Mouse (Mus musculus) cerebellum, postnatal 25 days (tissue): Measurements from ENCODE around the gene Lhfpl2.

ENCODE experiments used
- DNase-seq, 2 experiments: peaks; one replicate each; pipeline ENCODE4 v3.0.0; 2021; ENCODE audit warnings: mixed read lengths in 2 of 2

Gene Lhfpl2

GRCm38 (mm10) chr13:94057563-94058560 is at the start of gene Lhfpl2:
Gene Lhfpl2 (plus strand): TSS chr13:94057796.
- peak; percentile 23 to 46 for DNase-seq

GRCm38 (mm10) chr13:94011996-94012575 is 45.5 kb upstream of the Lhfpl2 start:
- no peak for DNase-seq

GRCm38 (mm10) chr13:94013986-94014385 is 43.6 kb upstream of the Lhfpl2 start:
- no peak for DNase-seq

- peak in 1 of 2 experiments; percentile 20 for DNase-seq
Measured at GRCm38 (mm10) chr13:94024575-94024974, 33.0 kb upstream of the Lhfpl2 start.

- no peak for DNase-seq
Measured at GRCm38 (mm10) chr13:94029147-94029546, 28.4 kb upstream of the Lhfpl2 start.

GRCm38 (mm10) chr13:94030551-94030950 is 27.0 kb upstream of the Lhfpl2 start:
- no peak for DNase-seq

- no peak for DNase-seq
Measured at GRCm38 (mm10) chr13:94037313-94038051, 20.1 kb upstream of the Lhfpl2 start.

GRCm38 (mm10) chr13:94038052-94038340 is 19.6 kb upstream of the Lhfpl2 start:
- DNase-seq = no peak

- DNase-seq = no peak
Measured at GRCm38 (mm10) chr13:94050036-94050435, 7.6 kb upstream of the Lhfpl2 start.

- DNase-seq = no peak
Measured at GRCm38 (mm10) chr13:94050782-94051181, 6.8 kb upstream of the Lhfpl2 start.

GRCm38 (mm10) chr13:94057036-94057562 is 497 bp upstream of the Lhfpl2 start:
- DNase-seq = no peak

- DNase-seq = no peak
Measured at GRCm38 (mm10) chr13:94058642-94059222, 1.1 kb downstream of the Lhfpl2 start.

GRCm38 (mm10) chr13:94059373-94059772 is 1.8 kb downstream of the Lhfpl2 start:
- no peak for DNase-seq

GRCm38 (mm10) chr13:94059778-94060177 is 2.2 kb downstream of the Lhfpl2 start:
- peak in 1 of 2 experiments; percentile 35 for DNase-seq

GRCm38 (mm10) chr13:94060461-94060860 is 2.9 kb downstream of the Lhfpl2 start:
- DNase-seq = no peak

- DNase-seq = no peak
Measured at GRCm38 (mm10) chr13:94061256-94061877, 3.8 kb downstream of the Lhfpl2 start.

- no peak for DNase-seq
Measured at GRCm38 (mm10) chr13:94062349-94063111, 4.9 kb downstream of the Lhfpl2 start.

GRCm38 (mm10) chr13:94063156-94063555 is 5.6 kb downstream of the Lhfpl2 start:
- no peak for DNase-seq

- DNase-seq = no peak
Measured at GRCm38 (mm10) chr13:94064571-94064970, 7.0 kb downstream of the Lhfpl2 start.

GRCm38 (mm10) chr13:94065276-94066050 is 7.9 kb downstream of the Lhfpl2 start:
- DNase-seq = peak in 1 of 2 experiments; percentile 22
